Mouse (Mus musculus) ES-Bruce4 (cell line): ENCODE data around the gene Rbm47. TPM values are rescaled to one million over a fixed set of nuclear protein-coding genes. Genes with fewer than 3 reads are reported as not detected.

Source experiments
- H3K27ac ChIP-seq: 2 replicates; pipeline ENCODE4 v1.5.1; 2012; ENCODE audit warnings: low read length, inconsistent platforms; ENCODE audit not compliant: insufficient read depth
- H3K27me3 ChIP-seq: 2 replicates; pipeline ENCODE4 v1.6.1; 2012; ENCODE audit warnings: mild to moderate bottlenecking, low read length, inconsistent platforms; ENCODE audit not compliant: control insufficient read depth, poor library complexity, insufficient read depth, severe bottlenecking
- H3K36me3 ChIP-seq: 2 replicates; pipeline ENCODE4 v1.6.1; 2012; ENCODE audit warnings: inconsistent platforms, mild to moderate bottlenecking, low read length, moderate library complexity; ENCODE audit not compliant: control insufficient read depth, poor library complexity, insufficient read depth, severe bottlenecking
- H3K4me1 ChIP-seq: one replicate; pipeline ENCODE4 v1.8.1; 2011; ENCODE audit warnings: low read length; ENCODE audit not compliant: control insufficient read depth, insufficient read depth
- H3K4me3 ChIP-seq: 2 replicates; pipeline ENCODE4 v1.5.1; 2011; ENCODE audit warnings: low read depth, mild to moderate bottlenecking, low read length
- H3K9ac ChIP-seq: 2 replicates; pipeline ENCODE4 v1.6.1; 2012; ENCODE audit warnings: low read depth, mild to moderate bottlenecking, inconsistent platforms; ENCODE audit not compliant: poor library complexity, severe bottlenecking
- H3K9me3 ChIP-seq: replicated peaks from 2 replicates; pipeline ENCODE4 v1.6.1; 2012; ENCODE audit warnings: mild to moderate bottlenecking, low read length, inconsistent platforms; ENCODE audit not compliant: control insufficient read depth, poor library complexity, insufficient read depth, severe bottlenecking
- CTCF ChIP-seq: IDR thresholded peaks from one replicate; pipeline ENCODE4 v1.8.1; 2011; ENCODE audit warnings: low read depth, low read length
- EP300 ChIP-seq: IDR thresholded peaks from 2 replicates; pipeline ENCODE4 v1.6.1; 2011; ENCODE audit warnings: low read depth, low read length; ENCODE audit not compliant: insufficient read depth
- POLR2A ChIP-seq: IDR thresholded peaks from one replicate; pipeline ENCODE4 v1.8.1; 2011; ENCODE audit warnings: low read length; ENCODE audit not compliant: insufficient read depth
- polyA plus RNA-seq: library from polyadenylated mRNA; stranded (reverse); fragments of >200 nt; gene quantifications from 2 replicates; pipeline ENCODE4 v1.2.4, GENCODE M21; 2011; ENCODE audit warnings: low read depth; ENCODE audit not compliant: missing spikeins, insufficient read depth, insufficient read length

Gene Rbm47
- polyA plus RNA-seq, 1 experiment, result 82.8 TPM

DNA sequence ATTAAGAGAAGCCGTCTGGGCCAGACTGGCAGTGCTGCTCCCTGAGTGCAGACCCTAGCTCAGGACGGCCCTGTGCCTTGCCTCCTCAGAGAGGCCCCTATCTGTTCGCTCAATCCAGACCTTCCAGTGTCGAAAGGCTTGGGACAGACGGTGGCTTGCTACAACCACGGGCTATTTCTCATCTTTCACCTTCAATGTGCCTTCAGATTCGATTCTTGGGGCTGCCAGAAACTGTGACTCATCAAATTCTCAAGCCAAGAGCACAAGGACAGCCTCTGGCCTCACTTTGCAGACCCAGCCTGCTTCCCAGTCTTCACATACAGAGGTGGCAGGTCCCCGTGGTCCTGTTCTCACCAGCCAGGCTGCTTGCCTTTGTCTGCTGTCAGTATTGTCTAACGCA is 82.9 kb downstream of the Rbm47 start:
- Histone ChIP-seq H3K27me3 (no peaks in the 10 kb centered on the region), H3K4me3 (no peak overlapping the region), H3K27ac (no peak overlapping the region), H3K36me3 (no peaks in the 10 kb centered on the region), H3K9ac (no peak overlapping the region), H3K4me1 (peaks cover 1% of the 10 kb centered on the region), H3K9me3 (no peaks in the 10 kb centered on the region)
- TF ChIP-seq POLR2A (no peak), CTCF (no peak), EP300 (no peak)

DNA sequence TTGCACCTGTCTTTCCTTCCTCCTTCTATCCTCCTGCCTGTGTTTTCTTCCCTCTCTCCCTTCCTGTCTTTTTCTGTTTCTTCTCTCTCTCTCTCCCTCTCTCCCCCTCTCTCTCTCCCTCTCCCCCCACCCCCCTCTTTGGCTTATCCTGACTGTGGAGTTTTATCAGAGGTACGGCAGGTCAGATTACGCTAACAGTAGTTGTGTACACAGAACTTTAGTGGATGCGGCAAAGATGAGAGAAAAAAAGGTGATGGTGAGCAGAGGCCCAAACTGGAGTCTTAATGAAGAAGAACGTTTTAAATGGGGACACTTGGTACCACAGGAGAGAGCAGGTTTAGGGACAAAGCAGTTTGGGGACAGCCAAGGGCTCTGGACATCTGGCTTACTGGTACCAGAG is 83.3 kb downstream of the Rbm47 start:
- TF ChIP-seq EP300 (no peak), POLR2A (no peak), CTCF (no peak)
- Histone ChIP-seq H3K9ac (no peak overlapping the region), H3K4me3 (no peak overlapping the region), H3K27ac (no peak overlapping the region), H3K9me3 (no peaks in the 10 kb centered on the region), H3K27me3 (no peaks in the 10 kb centered on the region), H3K4me1 (peaks cover 1% of the 10 kb centered on the region), H3K36me3 (no peaks in the 10 kb centered on the region)

DNA sequence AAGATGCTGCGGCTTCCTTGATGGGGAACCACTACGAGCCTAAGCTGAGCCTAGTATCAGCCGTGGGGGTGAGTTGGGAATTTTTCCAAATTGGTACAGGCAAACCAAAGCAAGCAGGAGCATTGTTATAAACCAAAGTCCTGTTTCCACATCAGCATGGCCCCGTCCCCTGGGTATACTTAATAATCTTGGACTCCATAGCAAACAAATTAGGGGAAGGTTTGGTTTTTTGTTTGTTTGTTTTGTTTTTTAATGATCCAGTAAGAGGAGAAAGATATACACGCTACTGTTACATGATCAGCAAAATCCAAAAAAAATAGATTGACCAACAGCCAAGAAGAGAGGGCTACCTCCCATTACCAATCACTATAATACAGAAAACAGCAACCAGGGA is 84.0 kb downstream of the Rbm47 start:
- no peak overlapping the region for H3K4me3 ChIP-seq
- H3K27me3 ChIP-seq, result no peaks in the 10 kb centered on the region
- TF ChIP-seq CTCF, result no peak
- TF ChIP-seq EP300, result no peak
- no peak for TF ChIP-seq POLR2A
- H3K27ac ChIP-seq, result no peak overlapping the region
- H3K9ac ChIP-seq, result no peak overlapping the region
- H3K4me1 ChIP-seq, result peaks cover 1% of the 10 kb centered on the region
- no peaks in the 10 kb centered on the region for H3K9me3 ChIP-seq
- H3K36me3 ChIP-seq, result no peaks in the 10 kb centered on the region

DNA sequence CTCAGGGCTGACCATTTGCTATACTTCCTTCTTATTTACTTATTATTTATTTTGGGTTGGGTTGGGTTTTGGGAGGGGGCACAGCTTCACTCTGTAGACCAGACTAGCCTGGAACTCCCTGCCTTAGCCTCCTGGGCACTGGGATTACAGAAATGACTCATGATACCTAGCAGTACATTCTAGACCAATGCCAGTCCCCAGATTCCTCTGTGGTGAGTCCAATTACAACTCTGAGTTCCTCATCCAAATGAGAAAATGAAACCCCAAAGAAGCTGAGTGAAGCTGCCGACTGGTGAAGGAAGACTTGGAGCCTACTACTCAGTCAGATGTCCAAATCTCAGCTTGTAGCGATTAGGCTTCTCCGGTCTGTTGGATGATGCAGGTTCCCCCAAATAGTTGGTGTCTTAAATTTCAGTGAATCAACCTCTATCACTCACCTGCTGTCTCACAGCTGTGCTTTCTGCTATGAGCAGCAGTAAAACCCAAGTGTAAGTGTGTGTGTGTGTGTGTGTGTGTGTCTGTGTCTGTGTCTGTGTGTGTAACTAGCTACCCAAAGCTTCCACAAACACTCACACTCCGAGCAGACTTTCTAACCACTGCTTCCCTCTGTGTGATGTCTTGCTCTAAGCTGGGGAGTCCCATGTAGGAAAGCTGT is 84.5 kb downstream of the Rbm47 start:
- Histone ChIP-seq H3K27me3 (no peaks in the 10 kb centered on the region), H3K36me3 (no peaks in the 10 kb centered on the region), H3K4me3 (no peak overlapping the region), H3K9me3 (no peaks in the 10 kb centered on the region), H3K4me1 (peaks cover 1% of the 10 kb centered on the region), H3K9ac (no peak overlapping the region), H3K27ac (no peak overlapping the region)
- TF ChIP-seq CTCF, result no peak
- TF ChIP-seq EP300, result no peak
- TF ChIP-seq POLR2A, result no peak

DNA sequence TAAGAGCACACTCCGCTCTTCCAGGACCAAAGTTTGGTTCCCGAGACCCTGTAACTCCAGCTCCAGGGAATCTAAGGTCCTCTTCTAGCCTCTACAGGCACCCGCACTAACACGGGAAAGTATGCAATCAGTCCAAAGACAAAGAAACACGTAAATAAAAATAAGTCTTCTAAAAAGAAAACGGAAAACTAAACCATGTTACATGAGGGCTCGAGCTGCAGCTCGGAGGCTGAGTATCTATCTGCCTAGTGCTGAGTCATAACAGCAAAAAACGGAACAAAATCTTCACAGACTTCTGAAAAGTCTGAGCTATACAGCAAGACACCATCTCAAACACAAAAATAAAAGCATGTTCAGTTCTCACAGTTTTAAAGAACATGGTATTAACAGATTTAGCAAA is 86.0 kb downstream of the Rbm47 start:
- Histone ChIP-seq H3K27ac (no peak overlapping the region), H3K9me3 (no peaks in the 10 kb centered on the region), H3K9ac (no peak overlapping the region), H3K4me3 (no peak overlapping the region), H3K27me3 (no peaks in the 10 kb centered on the region), H3K36me3 (no peaks in the 10 kb centered on the region), H3K4me1 (no peaks in the 10 kb centered on the region)
- TF ChIP-seq CTCF (no peak), EP300 (no peak), POLR2A (no peak)

DNA sequence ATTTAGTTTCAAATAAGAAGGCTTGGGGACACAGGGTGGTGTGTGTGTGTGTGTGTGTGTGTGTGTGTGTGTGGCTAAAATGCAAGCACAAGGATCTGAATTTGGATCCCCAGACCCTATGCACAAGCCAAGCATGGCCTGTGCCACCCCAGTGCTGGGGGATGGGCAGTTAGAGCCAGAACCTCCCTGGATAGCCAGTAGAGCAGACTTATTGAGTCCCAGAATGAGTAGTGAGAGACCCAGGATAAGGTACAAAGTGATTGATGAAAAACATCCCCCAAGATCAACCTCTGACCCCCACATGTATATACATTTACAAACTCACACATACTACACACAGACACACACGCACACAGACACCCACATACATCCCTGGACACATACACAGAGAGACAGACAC is 86.6 kb downstream of the Rbm47 start:
- TF ChIP-seq EP300 (no peak), POLR2A (no peak), CTCF (no peak)

More for the DNA sequence above, 86.6 kb downstream of the Rbm47 start:
- H3K9me3 ChIP-seq, result no peaks in the 10 kb centered on the region
- H3K4me3 ChIP-seq, result no peak overlapping the region
- H3K4me1 ChIP-seq, result no peaks in the 10 kb centered on the region
- H3K36me3 ChIP-seq, result no peaks in the 10 kb centered on the region
- no peak overlapping the region for H3K27ac ChIP-seq
- no peak overlapping the region for H3K9ac ChIP-seq
- H3K27me3 ChIP-seq, result no peaks in the 10 kb centered on the region
